14 mouse cellular contexts compared by ENCODE assay signal in the genomic region with DNA sequence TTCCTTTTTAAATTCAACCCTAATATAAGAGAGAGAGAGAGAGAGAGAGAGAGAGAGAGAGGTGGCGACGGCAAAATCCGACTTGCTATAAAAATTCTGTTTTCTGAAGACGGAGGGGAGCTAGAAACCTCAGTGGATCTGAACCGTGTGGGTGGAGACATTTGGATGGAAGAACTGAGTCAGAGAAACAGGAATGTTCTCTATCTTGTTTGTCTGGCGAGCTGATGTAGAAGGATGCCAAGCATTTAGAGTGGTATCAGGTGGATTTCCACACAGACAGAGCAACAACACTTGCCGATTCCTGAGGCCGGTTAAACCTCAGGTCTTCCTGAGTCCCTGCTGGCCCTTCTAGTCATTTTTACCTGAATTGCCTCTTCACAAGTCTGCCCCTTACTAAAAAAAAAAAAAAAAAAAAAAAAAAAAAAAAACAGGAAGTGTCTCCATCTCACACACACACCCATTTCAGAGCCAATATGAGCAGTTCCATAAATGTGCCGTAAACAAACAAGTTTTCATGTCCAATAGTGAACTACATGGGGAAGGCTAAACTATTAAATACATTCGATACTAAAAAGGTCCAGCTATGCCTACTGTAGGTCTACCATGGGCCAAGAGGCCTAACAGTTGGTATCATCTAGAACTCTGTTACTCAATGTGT.
DNase-seq lines count a peak whose midpoint lies in the region; ATAC-seq lines count a peak whose summit lies in the region.
"Had no signal": no experiment of that assay in that cellular context is flagged by ENCODE, and none has a peak within 500 bp of the region (broad histone marks: within the 10 kb centered on the region; RNA-seq: fewer than 3 reads in every experiment).

No protein-coding gene starts in this region.

- H3K4me3 ChIP-seq in heart, embryonic 11.5 days (ENCODE audit: low read depth, low read length) = no peak overlapping the region
- no peak overlapping the region for H3K4me3 ChIP-seq in heart, embryonic 10.5 days
- H3K4me3 ChIP-seq: gastrocnemius, adult 2 months; midbrain, embryonic 15.5 days had no signal

- no peak overlapping the region for H3K9ac ChIP-seq in heart, embryonic 11.5 days (ENCODE audit: low read depth, low read length)
- H3K9ac ChIP-seq: midbrain, embryonic 15.5 days had no signal

- peak; percentile 95 for DNase-seq in heart, adult 11 months
- peak; percentile 4 for DNase-seq in A20 (ENCODE audit: low read depth, low spot score)
- peak; percentile 48 for DNase-seq in heart, embryonic 10.5 days (ENCODE audit: low spot score)
- DNase-seq in lung, postnatal 14 days = peak; percentile 17
- no peak for DNase-seq in neural tube, embryonic 10.5 days (ENCODE audit: extremely low spot score, low spot score)
- no peak for DNase-seq in cerebellum, postnatal 36 days
- no peak for DNase-seq in right cerebral cortex, postnatal 36 days (ENCODE audit: low spot score in 2 of 2)
- DNase-seq: cerebellum, adult 8-10 months; gastrocnemius, adult 2 months; kidney, adult 11 months; kidney, postnatal 4 days; thymus, postnatal 14 days had no signal

- no peaks in the 10 kb centered on the region for H3K9me3 ChIP-seq in heart, embryonic 11.5 days (replicated peaks; ENCODE audit: control insufficient read depth, low read length)
- no peaks in the 10 kb centered on the region for H3K9me3 ChIP-seq in heart, embryonic 10.5 days
- H3K9me3 ChIP-seq: midbrain, embryonic 15.5 days had no signal

- 73% methylated on average over 10 of the region's 10 CpGs for WGBS in heart, embryonic 11.5 days (ENCODE audit: insufficient replicate concordance)
- 72% methylated on average over 10 of the region's 10 CpGs for WGBS in heart, embryonic 10.5 days

- no peak overlapping the region for H3K27ac ChIP-seq in heart, embryonic 11.5 days (ENCODE audit: low read depth, low read length)
- H3K27ac ChIP-seq in heart, embryonic 10.5 days = no peak overlapping the region
- H3K27ac ChIP-seq: gastrocnemius, adult 2 months; midbrain, embryonic 15.5 days had no signal

- no peak overlapping the region for H3K4me2 ChIP-seq in heart, embryonic 11.5 days
- H3K4me2 ChIP-seq: midbrain, embryonic 15.5 days had no signal

- 0 out of 2 replicates have a peak, but pooled peaks cover 4% of the 10 kb centered on the region for H3K4me1 ChIP-seq in heart, embryonic 11.5 days (ENCODE audit: control insufficient read depth, insufficient read depth, low read length)
- peaks cover 3% of the 10 kb centered on the region; the same call in 1 of the 2 replicates for H3K4me1 ChIP-seq in heart, embryonic 10.5 days

- no peaks in the 10 kb centered on the region for H3K27me3 ChIP-seq in heart, embryonic 11.5 days (ENCODE audit: control insufficient read depth, insufficient read depth, low read length)
- no peaks in the 10 kb centered on the region for H3K27me3 ChIP-seq in heart, embryonic 10.5 days (ENCODE audit: insufficient read depth, poor library complexity, severe bottlenecking)
- H3K27me3 ChIP-seq: midbrain, embryonic 15.5 days had no signal

- H3K36me3 ChIP-seq in heart, embryonic 11.5 days (ENCODE audit: control insufficient read depth, insufficient read depth, low read length) = no peaks in the 10 kb centered on the region
- no peaks in the 10 kb centered on the region for H3K36me3 ChIP-seq in heart, embryonic 10.5 days
- H3K36me3 ChIP-seq: midbrain, embryonic 15.5 days had no signal

- no peak for ATAC-seq in heart, embryonic 11.5 days (replicated peaks; ENCODE audit: insufficient number of reproducible peaks, low FRiP score, low TSS enrichment)
- ATAC-seq: midbrain, embryonic 15.5 days had no signal

Comparison
In these comparisons a context has a peak if more than half of its experiments do, and no peak if none do; other contexts are left out.
1. DNase-seq: peak in heart, adult 11 months (single experiment), A20 (single experiment), heart, embryonic 10.5 days (single experiment) and lung, postnatal 14 days (single experiment); none in neural tube, embryonic 10.5 days (single experiment), cerebellum, postnatal 36 days (0 of 2) and right cerebral cortex, postnatal 36 days (0 of 2).